Mouse (Mus musculus): ENCODE data around the gene Isca2. TPM values are rescaled to one million over a fixed set of nuclear protein-coding genes. Genes with fewer than 3 reads are reported as not detected.

Isca2 gene
- polyA plus RNA-seq (2012; ENCODE audit: insufficient read depth, insufficient read length, missing spikeins): 44.8 and 47.1 TPM in 2 replicates

DNA sequence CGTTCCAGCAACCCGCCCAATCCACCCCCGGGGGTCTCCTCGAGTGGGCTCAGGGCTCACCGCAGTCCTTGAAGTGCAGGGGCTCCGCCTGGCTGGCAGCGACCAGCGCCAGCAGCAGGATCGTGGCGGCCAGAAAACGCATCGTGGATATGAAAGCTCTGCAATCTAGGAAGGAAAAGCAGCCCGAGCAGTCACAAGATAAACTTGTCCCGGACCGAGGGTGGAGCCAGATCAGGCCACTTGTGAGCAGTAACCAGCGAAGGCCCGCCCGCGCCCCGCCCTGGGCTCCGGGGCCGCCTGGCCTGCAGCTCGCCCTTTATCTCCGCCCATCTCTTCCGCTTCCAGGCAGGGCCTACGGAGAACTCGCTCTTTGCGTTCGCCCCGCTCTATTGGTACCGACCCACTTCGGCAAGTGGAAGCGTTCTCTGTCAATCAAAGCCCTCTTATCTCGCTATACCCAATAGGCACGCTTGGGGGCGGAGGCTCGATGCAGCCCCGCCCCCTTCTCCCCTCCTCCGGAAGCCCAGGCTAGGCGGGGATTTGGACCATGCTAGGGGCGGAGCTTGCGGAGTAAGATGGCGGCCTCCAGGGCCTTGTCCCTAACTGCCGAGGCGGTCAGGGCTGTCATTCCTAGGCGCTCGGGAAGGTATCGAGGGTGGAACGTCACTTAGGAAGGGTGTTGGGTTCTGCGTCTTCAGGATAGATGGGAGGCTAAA lies at the start of gene Isca2, which contains the start of gene Npc2:
Gene Isca2, plus strand, starts transcription at position 526 of the 716 bp plus-strand sequence.
Gene Npc2, minus strand, starts transcription at position 427 of the 716 bp plus-strand sequence.
- Histone ChIP-seq H3K27ac (ENCODE audit: insufficient read depth, low read depth, low read length) (peak within 1 kb of the TSS; percentile 99), H3K4me1 (ENCODE audit: control insufficient read depth, insufficient read depth, low read length) (peaks cover 33% of the 10 kb centered on the region)
- TF ChIP-seq POLR2A (IDR thresholded peaks at IDR 0.05; ENCODE audit: borderline replicate concordance, low read depth, low read length) (peak; percentile 85), CTCF (IDR thresholded peaks at IDR 0.05; ENCODE audit: low read depth, low read length) (no peak)

DNA sequence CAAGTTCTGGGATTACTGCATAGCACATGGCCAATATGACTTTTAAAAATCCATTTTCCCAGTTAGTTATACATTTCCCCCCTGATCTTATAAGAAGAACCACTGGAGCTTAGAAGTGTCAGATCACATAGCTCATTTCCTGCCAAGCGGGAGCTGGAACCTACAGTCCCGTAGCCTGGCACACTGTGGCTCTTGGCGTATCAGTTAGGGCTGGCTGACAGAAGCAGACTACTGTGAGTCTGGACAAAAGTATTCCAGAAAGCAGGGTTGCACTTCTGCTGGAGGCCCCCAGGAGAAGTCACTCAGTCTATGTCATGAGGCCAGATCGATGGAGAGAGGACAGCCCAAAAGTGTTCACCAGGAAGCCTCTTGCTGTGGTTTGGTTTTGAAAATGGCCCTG lies 46.7 kb upstream of the Isca2 start:
- H3K4me1 ChIP-seq (ENCODE audit: control insufficient read depth, insufficient read depth, low read length): no peaks in the 10 kb centered on the region
- no peak overlapping the region for H3K4me3 ChIP-seq (ENCODE audit: insufficient read depth, low read length)
- no peak overlapping the region for H3K27ac ChIP-seq (ENCODE audit: insufficient read depth, low read depth, low read length)
- TF ChIP-seq CTCF (IDR thresholded peaks at IDR 0.05; ENCODE audit: low read depth, low read length) (no peak), POLR2A (IDR thresholded peaks at IDR 0.05; ENCODE audit: borderline replicate concordance, low read depth, low read length) (no peak)

More for the DNA sequence above, at the start of gene Isca2, which contains the start of gene Npc2:
- H3K4me3 ChIP-seq (ENCODE audit: insufficient read depth, low read length): peak within 1 kb of the TSS; percentile 95

- H3K4me1 ChIP-seq (ENCODE audit: control insufficient read depth, insufficient read depth, low read length): no peaks in the 10 kb centered on the region
- TF ChIP-seq POLR2A (IDR thresholded peaks at IDR 0.05; ENCODE audit: borderline replicate concordance, low read depth, low read length) (no peak), CTCF (IDR thresholded peaks at IDR 0.05; ENCODE audit: low read depth, low read length) (no peak)
- no peak overlapping the region for H3K27ac ChIP-seq (ENCODE audit: insufficient read depth, low read depth, low read length)
- no peak overlapping the region for H3K4me3 ChIP-seq (ENCODE audit: insufficient read depth, low read length)
Measured at GRCm38 (mm10) chr12:84726986-84727385, 46.1 kb upstream of the Isca2 start.

DNA sequence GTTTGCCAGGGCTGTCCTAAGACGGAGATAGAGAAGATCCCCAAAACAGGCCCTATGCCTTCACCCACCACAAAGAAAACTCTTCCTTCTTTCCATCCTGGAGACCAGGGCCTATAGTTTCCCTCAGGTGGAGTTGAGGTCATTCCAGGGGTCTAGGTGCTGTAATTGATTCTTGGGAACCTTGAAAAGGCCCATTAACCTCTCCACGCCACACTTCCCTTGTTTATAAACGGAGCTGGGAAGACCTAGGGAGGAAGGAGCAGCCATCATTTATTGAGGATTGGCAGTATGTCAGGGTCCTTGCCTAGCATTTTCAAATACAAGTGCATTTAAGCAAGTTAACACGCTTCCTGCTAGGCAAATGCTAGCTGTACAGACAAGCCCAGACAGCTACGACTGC lies 45.6 kb upstream of the Isca2 start:
- Histone ChIP-seq H3K4me1 (ENCODE audit: control insufficient read depth, insufficient read depth, low read length) (no peaks in the 10 kb centered on the region), H3K27ac (ENCODE audit: insufficient read depth, low read depth, low read length) (no peak overlapping the region), H3K4me3 (ENCODE audit: insufficient read depth, low read length) (no peak overlapping the region)
- TF ChIP-seq POLR2A (IDR thresholded peaks at IDR 0.05; ENCODE audit: borderline replicate concordance, low read depth, low read length) (no peak), CTCF (IDR thresholded peaks at IDR 0.05; ENCODE audit: low read depth, low read length) (no peak)

GRCm38 (mm10) chr12:84728421-84728820 lies 44.6 kb upstream of the Isca2 start:
- Histone ChIP-seq H3K4me3 (ENCODE audit: insufficient read depth, low read length) (no peak overlapping the region), H3K27ac (ENCODE audit: insufficient read depth, low read depth, low read length) (no peak overlapping the region)

GRCm38 (mm10) chr12:84733366-84733765 lies 39.7 kb upstream of the Isca2 start:
- no peak overlapping the region for H3K27ac ChIP-seq (ENCODE audit: insufficient read depth, low read depth, low read length)

More at GRCm38 (mm10) chr12:84728421-84728820, 44.6 kb upstream of the Isca2 start:
- no peak for TF ChIP-seq CTCF (IDR thresholded peaks at IDR 0.05; ENCODE audit: low read depth, low read length)
- no peak for TF ChIP-seq POLR2A (IDR thresholded peaks at IDR 0.05; ENCODE audit: borderline replicate concordance, low read depth, low read length)
- H3K4me1 ChIP-seq (ENCODE audit: control insufficient read depth, insufficient read depth, low read length): no peaks in the 10 kb centered on the region

GRCm38 (mm10) chr12:84743496-84743895 lies 29.6 kb upstream of the Isca2 start:
- Histone ChIP-seq H3K27ac (ENCODE audit: insufficient read depth, low read depth, low read length) (no peak overlapping the region), H3K4me1 (ENCODE audit: control insufficient read depth, insufficient read depth, low read length) (peaks cover 31% of the 10 kb centered on the region), H3K4me3 (ENCODE audit: insufficient read depth, low read length) (no peak overlapping the region)
- TF ChIP-seq CTCF (IDR thresholded peaks at IDR 0.05; ENCODE audit: low read depth, low read length) (no peak), POLR2A (IDR thresholded peaks at IDR 0.05; ENCODE audit: borderline replicate concordance, low read depth, low read length) (no peak)

More at GRCm38 (mm10) chr12:84733366-84733765, 39.7 kb upstream of the Isca2 start:
- no peak overlapping the region for H3K4me3 ChIP-seq (ENCODE audit: insufficient read depth, low read length)
- TF ChIP-seq CTCF (IDR thresholded peaks at IDR 0.05; ENCODE audit: low read depth, low read length) (no peak), POLR2A (IDR thresholded peaks at IDR 0.05; ENCODE audit: borderline replicate concordance, low read depth, low read length) (no peak)
- no peaks in the 10 kb centered on the region for H3K4me1 ChIP-seq (ENCODE audit: control insufficient read depth, insufficient read depth, low read length)

DNA sequence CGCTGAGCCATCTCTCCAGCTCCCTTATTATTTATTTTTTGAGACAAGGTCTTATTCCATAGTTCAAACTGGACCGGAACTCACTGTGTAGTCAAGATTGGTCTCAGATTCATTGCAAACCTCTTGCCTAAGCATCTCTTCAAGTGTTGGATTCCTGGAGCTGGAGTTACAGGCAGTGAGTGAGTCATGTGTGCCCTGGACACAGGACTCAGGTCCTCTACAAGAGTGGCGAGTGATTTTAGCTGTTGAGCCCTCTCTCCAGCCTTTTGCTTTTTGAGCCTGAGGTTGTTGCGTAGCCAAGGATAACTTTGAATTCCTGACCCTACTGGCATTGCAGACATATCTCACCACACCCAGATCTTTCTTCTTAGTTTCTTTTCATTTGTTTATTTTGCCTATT lies 27.4 kb upstream of the Isca2 start:
- peaks cover 53% of the 10 kb centered on the region for H3K4me1 ChIP-seq (ENCODE audit: control insufficient read depth, insufficient read depth, low read length)
- no peak overlapping the region for H3K4me3 ChIP-seq (ENCODE audit: insufficient read depth, low read length)
- TF ChIP-seq CTCF (IDR thresholded peaks at IDR 0.05; ENCODE audit: low read depth, low read length): no peak
- no peak for TF ChIP-seq POLR2A (IDR thresholded peaks at IDR 0.05; ENCODE audit: borderline replicate concordance, low read depth, low read length)

GRCm38 (mm10) chr12:84748134-84748533 lies 24.9 kb upstream of the Isca2 start:
- no peak overlapping the region for H3K4me3 ChIP-seq (ENCODE audit: insufficient read depth, low read length)
- H3K27ac ChIP-seq (ENCODE audit: insufficient read depth, low read depth, low read length): peak overlapping the region; percentile 92
- peaks cover 70% of the 10 kb centered on the region for H3K4me1 ChIP-seq (ENCODE audit: control insufficient read depth, insufficient read depth, low read length)
- TF ChIP-seq POLR2A (IDR thresholded peaks at IDR 0.05; ENCODE audit: borderline replicate concordance, low read depth, low read length): no peak
- no peak for TF ChIP-seq CTCF (IDR thresholded peaks at IDR 0.05; ENCODE audit: low read depth, low read length)

More for the DNA sequence above, 27.4 kb upstream of the Isca2 start:
- no peak overlapping the region for H3K27ac ChIP-seq (ENCODE audit: insufficient read depth, low read depth, low read length)

DNA sequence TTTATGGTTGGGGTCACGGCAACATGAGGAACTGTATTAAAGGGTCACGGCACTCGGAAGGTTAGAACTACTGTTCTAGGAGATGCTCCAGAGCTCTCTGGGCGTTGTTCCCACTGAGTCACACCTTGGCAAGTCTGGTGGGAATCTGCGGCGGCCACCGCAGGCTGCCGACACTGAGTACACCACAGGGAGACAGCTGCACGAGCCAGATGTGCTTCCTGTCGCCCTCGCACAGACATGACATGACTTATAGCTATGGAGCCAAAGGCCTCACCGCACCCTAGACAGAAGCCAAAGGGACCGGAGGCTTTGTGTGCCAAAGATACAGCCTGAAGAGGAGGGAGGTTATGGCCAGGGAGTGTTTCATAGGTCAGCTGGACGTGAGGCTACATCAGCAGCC lies 22.4 kb upstream of the Isca2 start:
- peak overlapping the region; percentile 96 for H3K27ac ChIP-seq (ENCODE audit: insufficient read depth, low read depth, low read length)
- no peak overlapping the region for H3K4me3 ChIP-seq (ENCODE audit: insufficient read depth, low read length)
- TF ChIP-seq POLR2A (IDR thresholded peaks at IDR 0.05; ENCODE audit: borderline replicate concordance, low read depth, low read length) (no peak), CTCF (IDR thresholded peaks at IDR 0.05; ENCODE audit: low read depth, low read length) (no peak)
- peaks cover 77% of the 10 kb centered on the region for H3K4me1 ChIP-seq (ENCODE audit: control insufficient read depth, insufficient read depth, low read length)

All from bone marrow macrophage, adult 2 months (primary cell).